In the genomic region with DNA sequence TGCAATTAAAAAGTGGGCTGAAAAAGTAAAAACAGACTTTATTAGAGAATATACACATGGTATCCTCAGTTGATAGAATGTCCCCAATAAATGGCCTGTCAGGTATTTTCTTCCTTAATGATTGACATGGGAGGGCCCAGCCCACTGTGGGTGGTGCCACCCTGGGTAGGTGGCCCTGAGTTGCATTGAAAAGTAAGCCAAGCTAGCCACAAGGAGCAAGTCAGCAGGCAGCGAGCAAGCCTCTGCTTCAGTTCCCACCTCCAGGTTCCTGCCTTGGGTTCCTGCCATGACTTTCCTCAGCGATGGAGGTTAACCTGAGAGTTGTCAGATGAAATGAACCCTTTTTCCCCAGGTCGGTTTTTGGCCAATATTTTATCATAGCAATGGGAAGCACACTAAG, we compare ENCODE assay signal across 11 mouse cellular contexts. TPM values are rescaled to one million over a fixed set of nuclear protein-coding genes. Genes with fewer than 3 reads are reported as not detected.
A peak's percentile ranks its signal among the peaks of the same experiment; 100 is the strongest.
DNase-seq lines count a peak whose midpoint lies in the region; ATAC-seq and TF ChIP-seq lines count a peak whose summit lies in the region.
"Had no signal": no experiment of that assay in that cellular context is flagged by ENCODE, and none has a peak within 500 bp of the region (broad histone marks: within the 10 kb centered on the region; RNA-seq: fewer than 3 reads in every experiment).

No protein-coding gene starts in this region.

- peaks cover under 1% of the 10 kb centered on the region; the same call in 1 of the 2 replicates for H3K4me1 ChIP-seq in heart, embryonic 11.5 days (ENCODE audit: control insufficient read depth, insufficient read depth, low read length)
- peaks cover 5% of the 10 kb centered on the region; the same call in 1 of the 2 replicates for H3K4me1 ChIP-seq in heart, embryonic 12.5 days (replicated peaks)
- H3K4me1 ChIP-seq in cortical plate, adult 2 months (ENCODE audit: control insufficient read depth, insufficient read depth, low read length), result peaks cover 2% of the 10 kb centered on the region
- no peaks in the 10 kb centered on the region for H3K4me1 ChIP-seq in limb, embryonic 11.5 days (ENCODE audit: control insufficient read depth, insufficient read depth, low read length)

- peak overlapping the region; percentile 84 for H3K4me2 ChIP-seq in heart, embryonic 11.5 days
- H3K4me2 ChIP-seq in heart, embryonic 12.5 days, result no peak overlapping the region
- H3K4me2 ChIP-seq in limb, embryonic 11.5 days (ENCODE audit: low read depth, severe bottlenecking), result peak overlapping the region; percentile 77; the same call in 1 of the 2 replicates

- DNase-seq in 3T3-L1 (ENCODE audit: low read depth, low spot score), result peak; percentile 12
- no peak for DNase-seq in limb, embryonic 11.5 days (ENCODE audit: low spot score)
- no peak for DNase-seq in layer of hippocampus, postnatal 36 days
- DNase-seq in layer of hippocampus, adult 9-10 months (ENCODE audit: low spot score), result no peak
- no peak for DNase-seq in left cerebral cortex, postnatal 36 days (ENCODE audit: low spot score in 2 of 2)
- DNase-seq: embryo, embryonic 11 days; lung, postnatal 4 days; right cerebral cortex, adult 18-20 months had no signal

- no peak for ATAC-seq in heart, embryonic 11.5 days (replicated peaks; ENCODE audit: insufficient number of reproducible peaks, low FRiP score, low TSS enrichment)
- no peak for ATAC-seq in heart, embryonic 12.5 days (ENCODE audit: insufficient number of reproducible peaks, low FRiP score)
- no peak for ATAC-seq in limb, embryonic 11.5 days (ENCODE audit: insufficient number of reproducible peaks, low FRiP score, low TSS enrichment, low read depth)

- H3K4me3 ChIP-seq in heart, embryonic 11.5 days (ENCODE audit: low read depth, low read length), result no peak overlapping the region
- H3K4me3 ChIP-seq in heart, embryonic 12.5 days, result no peak overlapping the region
- peak overlapping the region; percentile 65; the same call in 1 of the 2 replicates for H3K4me3 ChIP-seq in cortical plate, adult 2 months (ENCODE audit: insufficient read depth, low read length)
- no peak overlapping the region for H3K4me3 ChIP-seq in limb, embryonic 11.5 days (ENCODE audit: low read depth, low read length)

- WGBS in heart, embryonic 11.5 days (ENCODE audit: insufficient replicate concordance), result 73% methylated on average over 3 of the region's 3 CpGs
- WGBS in heart, embryonic 12.5 days, result 83% methylated on average over 3 of the region's 3 CpGs
- 86% methylated on average over 3 of the region's 3 CpGs for WGBS in limb, embryonic 11.5 days

- intact Hi-C loops in left cerebral cortex, postnatal 36 days (cut with DNase I), result loop anchor here (2.0 kb wide), 1 partner anchor 201 kb away; a partner anchor contains a TSS

- no peak overlapping the region for H3K9ac ChIP-seq in heart, embryonic 11.5 days (ENCODE audit: low read depth, low read length)
- H3K9ac ChIP-seq in heart, embryonic 12.5 days, result no peak overlapping the region
- H3K9ac ChIP-seq in limb, embryonic 11.5 days (ENCODE audit: low read length), result no peak overlapping the region

- H3K27ac ChIP-seq in heart, embryonic 11.5 days (ENCODE audit: low read depth, low read length), result no peak overlapping the region
- no peak overlapping the region for H3K27ac ChIP-seq in heart, embryonic 12.5 days (ENCODE audit: poor library complexity, severe bottlenecking)
- no peak overlapping the region for H3K27ac ChIP-seq in cortical plate, adult 2 months (ENCODE audit: insufficient read depth, low read length)
- no peak overlapping the region for H3K27ac ChIP-seq in limb, embryonic 11.5 days (replicated peaks; ENCODE audit: low read depth, low read length)

- no peaks in the 10 kb centered on the region for H3K9me3 ChIP-seq in heart, embryonic 11.5 days (replicated peaks; ENCODE audit: control insufficient read depth, low read length)
- no peaks in the 10 kb centered on the region for H3K9me3 ChIP-seq in heart, embryonic 12.5 days (replicated peaks)
- no peaks in the 10 kb centered on the region for H3K9me3 ChIP-seq in limb, embryonic 11.5 days (ENCODE audit: control insufficient read depth, low read length)

- TF ChIP-seq POLR2A in cortical plate, adult 2 months (IDR thresholded peaks at IDR 0.05; ENCODE audit: extremely low read depth, insufficient read depth, low read length), result no peak

- no peak for TF ChIP-seq CTCF in cortical plate, adult 2 months (IDR thresholded peaks at IDR 0.05; ENCODE audit: extremely low read depth, insufficient read depth, low read length)

- no peaks in the 10 kb centered on the region for H3K27me3 ChIP-seq in heart, embryonic 11.5 days (ENCODE audit: control insufficient read depth, insufficient read depth, low read length)
- no peaks in the 10 kb centered on the region for H3K27me3 ChIP-seq in heart, embryonic 12.5 days (replicated peaks)
- H3K27me3 ChIP-seq in limb, embryonic 11.5 days (ENCODE audit: control insufficient read depth, insufficient read depth, low read length), result no peaks in the 10 kb centered on the region

- H3K36me3 ChIP-seq in heart, embryonic 11.5 days (ENCODE audit: control insufficient read depth, insufficient read depth, low read length), result peaks cover 4% of the 10 kb centered on the region; the same call in 1 of the 2 replicates
- H3K36me3 ChIP-seq in heart, embryonic 12.5 days, result peaks cover 11% of the 10 kb centered on the region
- H3K36me3 ChIP-seq in limb, embryonic 11.5 days (ENCODE audit: control insufficient read depth, insufficient read depth, low read length), result peaks cover 3% of the 10 kb centered on the region; the same call in 1 of the 2 replicates

RNA-seq across cellular contexts. Expression of a gene that starts 0.9 kb away (rescaled TPM):
- 238 and 240 TPM in 2 replicates for polyA plus RNA-seq in heart, embryonic 11.5 days (2014; fragmentation: Nextera tagmentation; extraction: Ambion mirVana)
- polyA plus RNA-seq in heart, embryonic 12.5 days (2016; fragmentation: Nextera tagmentation; extraction: Ambion mirVana), result 207 and 214 TPM in 2 replicates
- 80.8 and 84.1 TPM in 2 replicates for polyA plus RNA-seq in cortical plate, adult 2 months (2012; rRNA removed)
- 330 and 332 TPM in 2 replicates for polyA plus RNA-seq in limb, embryonic 11.5 days (2014; fragmentation: Nextera tagmentation; extraction: Ambion mirVana)
- 100 to 1,000 TPM in 1 of 2 experiments, 10 to 100 TPM in 1; 97.1 to 101 TPM for total RNA-seq in layer of hippocampus, postnatal 36 days (2021)
- 10 to 100 TPM; 83.5 to 85.4 TPM for total RNA-seq in left cerebral cortex, postnatal 36 days (2021)
